Mouse (Mus musculus): ENCODE results near the gene Kdm5a. TPM values are rescaled to one million over a fixed set of nuclear protein-coding genes. Genes with fewer than 3 reads are reported as not detected.

The Kdm5a gene
- polyA plus RNA-seq (2015; fragmentation: Nextera tagmentation; extraction: Ambion mirVana) = 50.9 and 53.8 TPM in 2 replicates

- Histone ChIP-seq H3K36me3 (peaks cover 16% of the 10 kb centered on the region), H3K4me2 (replicated peaks) (peak within 1 kb of the TSS; percentile 95), H3K9ac (replicated peaks) (peak within 1 kb of the TSS; percentile 94), H3K4me3 (peak within 1 kb of the TSS; percentile 100), H3K27me3 (no peaks in the 10 kb centered on the region), H3K27ac (replicated peaks) (peak within 1 kb of the TSS; percentile 97), H3K4me1 (peaks cover 19% of the 10 kb centered on the region), H3K9me3 (no peaks in the 10 kb centered on the region)
- ATAC-seq (replicated peaks) = peak; percentile 98
- WGBS = under 1% methylated on average over 71 of the region's 71 CpGs
These were observed at the start of gene Kdm5a, which contains the start of gene Ccdc77 for GRCm38 (mm10) chr6:120363688-120364522. Kdm5a (plus strand) TSS chr6:120364124. Ccdc77 (minus strand) TSS chr6:120364374.

- no peaks in the 10 kb centered on the region for H3K27me3 ChIP-seq
- no peak overlapping the region for H3K4me2 ChIP-seq (replicated peaks)
- no peaks in the 10 kb centered on the region for H3K4me1 ChIP-seq
- no peak overlapping the region for H3K27ac ChIP-seq (replicated peaks)
- ATAC-seq (replicated peaks) = no peak
- H3K9ac ChIP-seq (replicated peaks) = no peak overlapping the region
- 82% methylated on average over 11 of the region's 11 CpGs for WGBS
- no peaks in the 10 kb centered on the region for H3K36me3 ChIP-seq
- H3K9me3 ChIP-seq = no peaks in the 10 kb centered on the region
- no peak overlapping the region for H3K4me3 ChIP-seq
These were observed 45.5 kb upstream of the Kdm5a start for GRCm38 (mm10) chr6:120318303-120318940.

- WGBS = 91% methylated on average over 9 of the region's 9 CpGs
- no peak for ATAC-seq (replicated peaks)
- H3K9ac ChIP-seq (replicated peaks) = no peak overlapping the region
- no peaks in the 10 kb centered on the region for H3K4me1 ChIP-seq
- H3K4me3 ChIP-seq = no peak overlapping the region
- no peak overlapping the region for H3K27ac ChIP-seq (replicated peaks)
- no peaks in the 10 kb centered on the region for H3K36me3 ChIP-seq
- no peak overlapping the region for H3K4me2 ChIP-seq (replicated peaks)
- no peaks in the 10 kb centered on the region for H3K27me3 ChIP-seq
- H3K9me3 ChIP-seq = no peaks in the 10 kb centered on the region
These were observed 44.8 kb upstream of the Kdm5a start for GRCm38 (mm10) chr6:120319129-120319528.

- H3K36me3 ChIP-seq = peaks cover 4% of the 10 kb centered on the region; the same call in 1 of the 2 replicates
- no peak overlapping the region for H3K4me3 ChIP-seq
- 65% methylated on average over 2 of the region's 2 CpGs for WGBS
- H3K4me2 ChIP-seq (replicated peaks) = no peak overlapping the region
- H3K27ac ChIP-seq (replicated peaks) = no peak overlapping the region
- no peak for ATAC-seq (replicated peaks)
- H3K27me3 ChIP-seq = no peaks in the 10 kb centered on the region
- no peaks in the 10 kb centered on the region for H3K4me1 ChIP-seq
- H3K9me3 ChIP-seq = no peaks in the 10 kb centered on the region
- H3K9ac ChIP-seq (replicated peaks) = no peak overlapping the region
These were observed 43.6 kb upstream of the Kdm5a start for GRCm38 (mm10) chr6:120320369-120320768.

- 32% methylated on average over 6 of the region's 6 CpGs for WGBS
- H3K27me3 ChIP-seq = no peaks in the 10 kb centered on the region
- no peak overlapping the region for H3K4me3 ChIP-seq
- ATAC-seq (replicated peaks) = 0 out of 2 replicates have a peak, but pooled peaks have one; percentile 60
- H3K4me1 ChIP-seq = no peaks in the 10 kb centered on the region
- H3K9ac ChIP-seq (replicated peaks) = no peak overlapping the region
- H3K27ac ChIP-seq (replicated peaks) = no peak overlapping the region
- no peak overlapping the region for H3K4me2 ChIP-seq (replicated peaks)
- H3K36me3 ChIP-seq = peaks cover 12% of the 10 kb centered on the region
- H3K9me3 ChIP-seq = no peaks in the 10 kb centered on the region
These were observed 39.5 kb upstream of the Kdm5a start for GRCm38 (mm10) chr6:120324295-120324927.

- Histone ChIP-seq H3K9ac (replicated peaks) (no peak overlapping the region), H3K27me3 (no peaks in the 10 kb centered on the region), H3K36me3 (peaks cover 26% of the 10 kb centered on the region), H3K27ac (replicated peaks) (no peak overlapping the region), H3K4me3 (no peak overlapping the region), H3K9me3 (no peaks in the 10 kb centered on the region), H3K4me1 (no peaks in the 10 kb centered on the region), H3K4me2 (replicated peaks) (no peak overlapping the region)
- no peak for ATAC-seq (replicated peaks)
- WGBS = 84% methylated on average over 2 of the region's 2 CpGs
These were observed 31.6 kb upstream of the Kdm5a start for GRCm38 (mm10) chr6:120332351-120332750.

- H3K4me1 ChIP-seq = no peaks in the 10 kb centered on the region
- H3K9ac ChIP-seq (replicated peaks) = no peak overlapping the region
- H3K36me3 ChIP-seq = peaks cover 38% of the 10 kb centered on the region
- no peak for ATAC-seq (replicated peaks)
- no peak overlapping the region for H3K4me3 ChIP-seq
- H3K27me3 ChIP-seq = no peaks in the 10 kb centered on the region
- no peak overlapping the region for H3K27ac ChIP-seq (replicated peaks)
- WGBS = 22% methylated on average over 1 of the region's 1 CpGs
- no peaks in the 10 kb centered on the region for H3K9me3 ChIP-seq
- no peak overlapping the region for H3K4me2 ChIP-seq (replicated peaks)
These were observed 19.9 kb upstream of the Kdm5a start for GRCm38 (mm10) chr6:120343992-120344391.

GRCm38 (mm10) chr6:120349018-120349417 is 14.9 kb upstream of the Kdm5a start:
- WGBS = 95% methylated on average over 3 of the region's 3 CpGs
- H3K4me1 ChIP-seq = no peaks in the 10 kb centered on the region
- no peak overlapping the region for H3K9ac ChIP-seq (replicated peaks)
- peaks cover 23% of the 10 kb centered on the region for H3K36me3 ChIP-seq
- no peak overlapping the region for H3K4me2 ChIP-seq (replicated peaks)
- no peak overlapping the region for H3K27ac ChIP-seq (replicated peaks)
- no peaks in the 10 kb centered on the region for H3K9me3 ChIP-seq
- ATAC-seq (replicated peaks) = no peak
- no peak overlapping the region for H3K4me3 ChIP-seq
- no peaks in the 10 kb centered on the region for H3K27me3 ChIP-seq

- Histone ChIP-seq H3K27me3 (no peaks in the 10 kb centered on the region), H3K4me2 (replicated peaks) (peak overlapping the region; percentile 65), H3K9ac (replicated peaks) (peak overlapping the region; percentile 48), H3K36me3 (no peaks in the 10 kb centered on the region), H3K9me3 (no peaks in the 10 kb centered on the region), H3K4me3 (peak overlapping the region; percentile 53), H3K27ac (replicated peaks) (no peak overlapping the region), H3K4me1 (peaks cover 10% of the 10 kb centered on the region)
- WGBS = 43% methylated on average over 5 of the region's 5 CpGs
- ATAC-seq (replicated peaks) = no peak
These were observed 7.4 kb upstream of the Kdm5a start for GRCm38 (mm10) chr6:120356478-120356877.

- WGBS = under 1% methylated on average over 31 of the region's 31 CpGs
- Histone ChIP-seq H3K36me3 (no peaks in the 10 kb centered on the region), H3K27me3 (no peaks in the 10 kb centered on the region), H3K4me2 (replicated peaks) (peak overlapping the region; percentile 65), H3K9me3 (no peaks in the 10 kb centered on the region), H3K27ac (replicated peaks) (peak overlapping the region; percentile 65; the same call in 1 of the 2 replicates), H3K4me1 (peaks cover 10% of the 10 kb centered on the region), H3K4me3 (peak overlapping the region; percentile 53), H3K9ac (replicated peaks) (peak overlapping the region; percentile 48)
- ATAC-seq (replicated peaks) = peak; percentile 99
These were observed 6.7 kb upstream of the Kdm5a start for GRCm38 (mm10) chr6:120356951-120357945.

GRCm38 (mm10) chr6:120362124-120362523 is 1.8 kb upstream of the Kdm5a start:
- no peak for ATAC-seq (replicated peaks)
- Histone ChIP-seq H3K4me1 (peaks cover 19% of the 10 kb centered on the region), H3K9me3 (no peaks in the 10 kb centered on the region), H3K27ac (replicated peaks) (no peak overlapping the region), H3K9ac (replicated peaks) (no peak overlapping the region), H3K27me3 (no peaks in the 10 kb centered on the region), H3K4me3 (no peak overlapping the region), H3K4me2 (replicated peaks) (no peak overlapping the region), H3K36me3 (no peaks in the 10 kb centered on the region; the same call in 1 of the 2 replicates)
- 95% methylated on average over 2 of the region's 2 CpGs for WGBS
